Mouse (Mus musculus): ENCODE data around the gene Rcn3. TPM values are rescaled to one million over a fixed set of nuclear protein-coding genes. Genes with fewer than 3 reads are reported as not detected.
"Not testable (repeated sequence)": the region's sequence is repeated elsewhere in the genome, so short reads cannot be mapped to it uniquely, and the experiment has no call there.

Gene Rcn3
- polyA plus RNA-seq, 1 experiment from 2014 or later, result 260 TPM

DNA sequence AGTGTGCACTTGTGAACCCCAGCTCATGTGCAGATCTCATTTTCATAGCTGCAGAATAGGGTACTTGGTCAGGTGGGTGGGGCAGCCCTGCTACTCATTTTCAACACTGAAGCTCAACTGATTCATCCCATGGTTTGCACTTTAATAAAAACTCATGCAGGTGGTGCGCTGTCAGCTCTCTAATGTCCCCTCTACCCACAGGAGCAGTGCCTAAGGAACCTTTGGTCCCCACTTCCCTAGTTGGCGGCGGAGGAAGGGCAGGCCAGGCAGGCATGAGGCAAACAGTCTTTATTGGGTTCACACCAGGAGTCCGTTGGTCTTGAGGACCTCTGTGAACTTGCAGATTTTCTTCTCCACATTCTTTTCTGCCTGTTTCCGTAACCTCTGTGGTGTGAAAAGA lies 33.6 kb upstream of the Rcn3 start:
- peak overlapping the region; percentile 77 for H3K4me3 ChIP-seq (ENCODE audit: low read length)
- peak overlapping the region; percentile 73 for H3K4me2 ChIP-seq (ENCODE audit: low read depth, low read length)
- peaks cover 40% of the 10 kb centered on the region for H3K4me1 ChIP-seq (ENCODE audit: control insufficient read depth, insufficient read depth, low read length)
- 67% methylated on average over 5 of the region's 5 CpGs for WGBS
- peaks cover 39% of the 10 kb centered on the region for H3K36me3 ChIP-seq (ENCODE audit: control insufficient read depth, insufficient read depth, low read length)
- H3K27ac ChIP-seq (ENCODE audit: low read length), result peak overlapping the region; percentile 85
- peak overlapping the region; percentile 97 for H3K9ac ChIP-seq (ENCODE audit: low read depth, low read length)
- not testable (repeated sequence) for H3K27me3 ChIP-seq (replicated peaks; ENCODE audit: control insufficient read depth, insufficient read depth, low read length); ATAC-seq; H3K9me3 ChIP-seq (ENCODE audit: control insufficient read depth, low read length)

DNA sequence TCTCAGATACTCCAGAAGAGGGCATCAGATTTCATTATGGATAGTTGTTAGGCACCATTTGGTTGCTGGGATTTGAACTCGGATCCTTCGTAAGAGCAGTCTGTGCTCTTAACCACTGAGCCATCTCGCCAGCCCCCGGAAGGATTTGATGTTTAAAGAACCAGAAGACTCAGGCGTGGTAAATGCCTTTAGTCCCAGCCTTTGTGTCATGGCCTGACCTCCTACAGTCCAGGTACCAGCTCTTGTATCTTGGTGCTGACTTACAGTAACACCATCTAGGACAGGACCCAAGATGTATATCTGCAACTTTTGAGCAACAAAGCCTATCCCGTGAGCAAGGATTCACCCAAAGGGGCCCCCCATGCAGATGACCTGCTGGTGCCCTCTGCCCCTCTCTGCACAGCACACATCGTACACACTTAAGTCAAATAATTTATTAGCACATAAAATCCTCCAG lies 33.2 kb upstream of the Rcn3 start:
- Histone ChIP-seq H3K27me3 (replicated peaks; ENCODE audit: control insufficient read depth, insufficient read depth, low read length) (no peaks in the 10 kb centered on the region), H3K36me3 (ENCODE audit: control insufficient read depth, insufficient read depth, low read length) (peaks cover 39% of the 10 kb centered on the region), H3K4me3 (ENCODE audit: low read length) (peak overlapping the region; percentile 93; the same call in 1 of the 2 replicates), H3K9ac (ENCODE audit: low read depth, low read length) (0 out of 2 replicates have a peak overlapping the region, but pooled peaks have one; percentile 31), H3K4me1 (ENCODE audit: control insufficient read depth, insufficient read depth, low read length) (peaks cover 40% of the 10 kb centered on the region), H3K4me2 (ENCODE audit: low read depth, low read length) (peak overlapping the region; percentile 13; the same call in 1 of the 2 replicates), H3K9me3 (ENCODE audit: control insufficient read depth, low read length) (no peaks in the 10 kb centered on the region), H3K27ac (ENCODE audit: low read length) (peak overlapping the region; percentile 85; the same call in 1 of the 2 replicates)
- WGBS, result 17% methylated on average over 7 of the region's 7 CpGs
- no peak for ATAC-seq

DNA sequence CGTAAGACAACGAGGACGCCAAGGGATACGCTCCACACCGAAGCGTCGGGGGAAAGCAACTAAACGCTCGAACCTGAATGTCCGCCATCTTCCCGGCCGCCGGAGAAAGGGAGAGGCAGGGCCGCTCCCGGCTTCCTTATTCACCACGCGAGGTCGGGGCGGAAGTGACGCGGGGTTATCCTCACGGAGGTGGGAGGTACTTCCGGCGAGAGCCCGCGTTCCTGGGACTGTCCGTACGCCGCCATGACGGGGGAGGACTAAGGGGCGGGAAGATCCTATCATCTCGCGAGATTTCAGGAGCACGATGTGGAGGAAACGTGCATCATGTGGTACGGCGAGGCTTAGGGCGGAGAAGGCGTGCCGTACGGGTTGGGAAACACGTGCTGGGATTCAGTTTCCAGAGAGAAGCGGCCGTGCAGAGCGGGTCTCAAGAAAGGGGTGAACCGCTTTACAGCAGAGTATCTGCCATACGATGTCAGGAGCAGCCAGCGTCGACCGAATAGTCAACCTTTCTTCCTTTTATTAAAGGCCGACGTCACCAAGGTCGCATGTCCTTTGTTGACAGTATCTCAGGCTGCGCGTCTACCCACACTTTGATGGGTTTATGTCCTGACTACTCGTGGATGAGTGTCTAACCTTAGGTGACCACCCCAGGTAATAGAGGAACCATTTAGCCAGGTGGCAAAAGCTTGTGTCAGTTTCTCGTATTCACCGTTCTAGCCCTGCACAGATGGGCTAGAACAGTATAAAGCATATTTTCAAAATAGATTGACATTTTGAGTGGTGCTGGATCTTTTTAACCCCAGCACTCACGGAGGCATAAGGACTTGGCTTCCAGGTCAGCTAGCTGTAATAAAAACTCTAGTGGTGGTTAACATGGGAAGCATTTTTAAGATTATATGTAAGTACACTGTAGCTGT lies 32.5 kb upstream of the Rcn3 start, which contains the start of gene Rps11:
Rps11 (minus strand) TSS at position 216 of the 920 bp plus-strand sequence.
- no peaks in the 10 kb centered on the region for H3K27me3 ChIP-seq (replicated peaks; ENCODE audit: control insufficient read depth, insufficient read depth, low read length)
- H3K36me3 ChIP-seq (ENCODE audit: control insufficient read depth, insufficient read depth, low read length), result peaks cover 44% of the 10 kb centered on the region
- H3K27ac ChIP-seq (ENCODE audit: low read length), result peak within 1 kb of the TSS; percentile 86
- peak; percentile 81 for ATAC-seq
- no peaks in the 10 kb centered on the region for H3K9me3 ChIP-seq (ENCODE audit: control insufficient read depth, low read length)
- H3K4me3 ChIP-seq (ENCODE audit: low read length), result peak within 1 kb of the TSS; percentile 93
- under 1% methylated on average over 59 of the region's 59 CpGs for WGBS
- peaks cover 36% of the 10 kb centered on the region for H3K4me1 ChIP-seq (ENCODE audit: control insufficient read depth, insufficient read depth, low read length)
- H3K9ac ChIP-seq (ENCODE audit: low read depth, low read length), result peak within 1 kb of the TSS; percentile 97
- peak within 1 kb of the TSS; percentile 64 for H3K4me2 ChIP-seq (ENCODE audit: low read depth, low read length)

DNA sequence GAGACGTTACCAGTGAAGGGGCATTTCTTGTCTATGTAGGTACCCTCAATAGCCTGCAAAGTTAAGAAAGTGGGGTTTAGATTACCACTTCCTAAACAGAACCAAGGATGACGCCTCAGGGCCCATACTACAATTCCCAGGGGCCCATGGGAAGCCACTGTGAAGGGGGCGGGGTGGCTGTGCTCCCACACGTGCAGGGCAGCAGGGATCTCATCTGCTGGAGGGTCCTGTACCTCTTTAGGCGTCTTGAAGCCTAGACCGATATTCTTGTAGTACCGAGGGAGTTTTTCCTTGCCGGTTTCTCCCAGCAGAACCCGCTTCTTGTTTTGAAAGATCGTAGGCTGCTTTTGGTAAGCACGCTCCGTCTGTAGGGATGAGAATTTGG lies 31.2 kb upstream of the Rcn3 start:
- WGBS, result 13% methylated on average over 12 of the region's 12 CpGs
- no peaks in the 10 kb centered on the region for H3K9me3 ChIP-seq (ENCODE audit: control insufficient read depth, low read length)
- H3K36me3 ChIP-seq (ENCODE audit: control insufficient read depth, insufficient read depth, low read length), result peaks cover 46% of the 10 kb centered on the region
- peaks cover 36% of the 10 kb centered on the region for H3K4me1 ChIP-seq (ENCODE audit: control insufficient read depth, insufficient read depth, low read length)
- no peak for ATAC-seq
- H3K27me3 ChIP-seq (replicated peaks; ENCODE audit: control insufficient read depth, insufficient read depth, low read length), result no peaks in the 10 kb centered on the region
- H3K4me2 ChIP-seq (ENCODE audit: low read depth, low read length), result peak overlapping the region; percentile 64
- H3K4me3 ChIP-seq (ENCODE audit: low read length), result peak overlapping the region; percentile 93
- H3K9ac ChIP-seq (ENCODE audit: low read depth, low read length), result peak overlapping the region; percentile 97
- H3K27ac ChIP-seq (ENCODE audit: low read length), result peak overlapping the region; percentile 86

DNA sequence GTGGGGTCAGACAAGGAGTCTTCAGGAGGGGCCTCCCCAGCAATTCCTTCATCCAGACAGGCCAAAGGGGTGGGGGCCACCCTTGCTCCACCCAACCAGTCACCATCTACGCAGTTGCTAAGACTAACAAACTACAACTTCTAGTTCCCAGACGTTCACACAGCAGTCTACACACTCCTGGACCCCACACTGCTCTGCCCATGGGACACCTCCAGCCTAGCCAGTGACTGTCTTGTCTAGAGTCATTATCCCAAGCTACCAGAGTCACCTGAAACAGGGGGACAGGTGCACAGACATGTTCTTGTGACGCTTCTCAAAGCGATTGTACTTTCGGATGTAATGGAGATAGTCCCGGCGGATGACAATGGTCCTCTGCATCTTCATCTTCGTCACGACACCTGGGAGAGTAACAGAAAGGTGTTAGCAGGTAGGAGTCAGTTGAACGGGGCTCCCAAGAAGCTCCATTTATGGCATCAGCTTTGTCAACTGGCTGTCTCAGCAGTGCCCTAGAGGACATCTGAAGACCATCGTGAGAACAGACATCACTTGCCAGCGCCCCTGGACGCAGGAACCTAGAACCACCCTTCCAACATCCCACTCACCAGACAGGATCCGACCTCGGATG lies 30.7 kb upstream of the Rcn3 start:
- Histone ChIP-seq H3K9ac (ENCODE audit: low read depth, low read length) (peak overlapping the region; percentile 97), H3K27ac (ENCODE audit: low read length) (peak overlapping the region; percentile 86; the same call in 1 of the 2 replicates), H3K36me3 (ENCODE audit: control insufficient read depth, insufficient read depth, low read length) (peaks cover 46% of the 10 kb centered on the region), H3K4me3 (ENCODE audit: low read length) (peak overlapping the region; percentile 93), H3K4me2 (ENCODE audit: low read depth, low read length) (peak overlapping the region; percentile 64), H3K27me3 (replicated peaks; ENCODE audit: control insufficient read depth, insufficient read depth, low read length) (no peaks in the 10 kb centered on the region), H3K9me3 (ENCODE audit: control insufficient read depth, low read length) (no peaks in the 10 kb centered on the region), H3K4me1 (ENCODE audit: control insufficient read depth, insufficient read depth, low read length) (peaks cover 36% of the 10 kb centered on the region)
- ATAC-seq, result no peak
- WGBS, result 78% methylated on average over 15 of the region's 15 CpGs

DNA sequence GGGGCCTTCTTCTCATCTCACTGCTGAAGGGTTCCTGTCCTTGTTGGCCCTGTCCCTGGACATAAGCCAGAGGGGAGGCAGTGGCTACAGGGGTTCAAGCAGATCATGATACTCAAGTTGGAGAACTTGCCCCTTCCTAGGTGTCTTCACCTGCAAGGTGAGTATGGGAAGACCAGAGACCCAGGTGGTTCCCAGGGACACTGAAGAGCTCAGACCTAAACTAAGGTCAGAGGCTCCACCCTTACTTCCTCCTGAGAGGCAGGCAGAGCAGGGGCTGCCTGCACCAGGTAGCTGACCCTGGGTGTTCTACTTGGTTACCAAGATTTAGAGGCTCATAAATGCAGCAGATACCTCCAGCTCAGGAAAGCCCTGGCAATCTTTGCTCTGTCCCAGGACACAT lies 29.9 kb upstream of the Rcn3 start:
- Histone ChIP-seq H3K4me3 (ENCODE audit: low read length) (peak overlapping the region; percentile 6), H3K4me2 (ENCODE audit: low read depth, low read length) (peak overlapping the region; percentile 64), H3K36me3 (ENCODE audit: control insufficient read depth, insufficient read depth, low read length) (peaks cover 43% of the 10 kb centered on the region), H3K9me3 (ENCODE audit: control insufficient read depth, low read length) (no peaks in the 10 kb centered on the region), H3K27ac (ENCODE audit: low read length) (peak overlapping the region; percentile 60), H3K9ac (ENCODE audit: low read depth, low read length) (peak overlapping the region; percentile 55), H3K4me1 (ENCODE audit: control insufficient read depth, insufficient read depth, low read length) (peaks cover 39% of the 10 kb centered on the region), H3K27me3 (replicated peaks; ENCODE audit: control insufficient read depth, insufficient read depth, low read length) (no peaks in the 10 kb centered on the region)
- ATAC-seq, result no peak

DNA sequence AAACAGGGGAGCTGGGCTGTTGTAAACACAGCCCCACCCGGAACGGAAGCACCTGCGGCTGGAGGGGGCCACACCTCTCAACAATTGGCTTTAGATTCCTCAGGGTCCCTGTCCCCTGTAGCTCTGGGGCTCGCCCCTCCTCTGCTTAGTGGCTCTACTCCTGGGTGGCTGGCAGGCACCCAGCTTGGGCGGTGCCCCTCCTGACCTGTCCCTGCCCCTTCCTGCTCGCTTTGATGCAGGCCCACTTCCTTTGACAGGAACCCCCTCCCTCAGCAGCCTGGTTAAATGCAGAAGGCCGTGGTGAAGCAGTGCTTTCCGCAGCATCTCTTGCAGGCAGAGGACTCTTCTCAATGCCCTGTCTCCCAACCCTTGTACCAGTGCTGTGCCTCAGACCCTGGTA lies 29.4 kb upstream of the Rcn3 start:
- H3K4me3 ChIP-seq (ENCODE audit: low read length), result peak overlapping the region; percentile 6; the same call in 1 of the 2 replicates
- H3K27me3 ChIP-seq (replicated peaks; ENCODE audit: control insufficient read depth, insufficient read depth, low read length), result no peaks in the 10 kb centered on the region
- H3K36me3 ChIP-seq (ENCODE audit: control insufficient read depth, insufficient read depth, low read length), result peaks cover 38% of the 10 kb centered on the region
- H3K4me2 ChIP-seq (ENCODE audit: low read depth, low read length), result peak overlapping the region; percentile 64; the same call in 1 of the 2 replicates
- no peaks in the 10 kb centered on the region for H3K9me3 ChIP-seq (ENCODE audit: control insufficient read depth, low read length)
- H3K27ac ChIP-seq (ENCODE audit: low read length), result peak overlapping the region; percentile 60
- no peak for ATAC-seq
- H3K4me1 ChIP-seq (ENCODE audit: control insufficient read depth, insufficient read depth, low read length), result peaks cover 34% of the 10 kb centered on the region
- 50% methylated on average over 8 of the region's 8 CpGs for WGBS
- peak overlapping the region; percentile 55 for H3K9ac ChIP-seq (ENCODE audit: low read depth, low read length)

DNA sequence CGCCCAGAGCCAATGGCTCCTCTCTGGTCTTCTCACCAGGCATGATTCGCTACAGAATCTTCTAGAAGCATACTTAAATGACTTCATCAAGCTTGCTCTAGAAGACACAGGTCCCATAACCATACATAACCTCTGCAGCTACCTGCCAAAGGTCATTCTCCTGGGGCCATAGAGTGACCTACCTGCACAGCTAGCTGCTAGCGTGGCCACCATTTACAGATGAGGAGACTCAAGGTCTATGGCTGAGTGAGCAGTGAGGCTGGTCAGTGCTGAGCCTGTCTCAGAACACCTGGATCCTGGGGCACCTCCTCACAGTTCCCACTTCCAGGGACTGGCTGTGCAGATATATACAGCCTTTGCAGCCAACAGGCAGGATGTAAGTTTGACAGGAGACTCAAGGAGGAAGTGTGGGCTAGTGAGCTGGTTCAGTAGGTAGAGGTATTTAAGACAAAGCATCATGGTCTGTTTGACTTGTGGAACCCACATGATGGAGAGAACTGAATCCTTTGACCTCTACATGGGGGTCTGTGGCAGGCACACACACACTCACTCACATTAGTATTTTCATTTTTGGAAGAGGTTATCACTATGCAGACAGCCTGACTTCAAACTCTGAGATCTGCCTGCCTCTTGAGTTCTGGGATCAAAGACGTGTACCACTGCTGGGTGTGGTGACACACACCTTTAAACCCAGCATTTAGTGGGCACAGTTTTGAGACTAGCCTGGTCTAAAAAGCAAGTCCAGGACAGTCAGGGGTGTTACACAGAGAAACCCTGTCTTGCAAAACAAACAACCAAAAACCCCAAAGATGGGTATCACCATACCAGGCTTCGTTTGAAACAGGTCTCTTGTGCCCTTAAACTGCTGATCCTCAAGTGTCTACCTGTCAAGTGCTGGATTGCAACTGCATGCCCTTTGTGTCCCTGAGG lies 28.0 kb upstream of the Rcn3 start:
- H3K9me3 ChIP-seq (ENCODE audit: control insufficient read depth, low read length), result no peaks in the 10 kb centered on the region
- no peak overlapping the region for H3K4me3 ChIP-seq (ENCODE audit: low read length)
- H3K27ac ChIP-seq (ENCODE audit: low read length), result peak overlapping the region; percentile 60
- H3K4me2 ChIP-seq (ENCODE audit: low read depth, low read length), result no peak overlapping the region
- no peak for ATAC-seq
- WGBS, result 72% methylated on average over 5 of the region's 5 CpGs
- H3K4me1 ChIP-seq (ENCODE audit: control insufficient read depth, insufficient read depth, low read length), result peaks cover 28% of the 10 kb centered on the region
- no peak overlapping the region for H3K9ac ChIP-seq (ENCODE audit: low read depth, low read length)
- peaks cover 27% of the 10 kb centered on the region for H3K36me3 ChIP-seq (ENCODE audit: control insufficient read depth, insufficient read depth, low read length)
- H3K27me3 ChIP-seq (replicated peaks; ENCODE audit: control insufficient read depth, insufficient read depth, low read length), result no peaks in the 10 kb centered on the region
